Mouse (Mus musculus): ENCODE data around the gene Il17re.
A peak's percentile ranks its signal among the peaks of the same experiment; 100 is the strongest.

The Il17re gene

DNA sequence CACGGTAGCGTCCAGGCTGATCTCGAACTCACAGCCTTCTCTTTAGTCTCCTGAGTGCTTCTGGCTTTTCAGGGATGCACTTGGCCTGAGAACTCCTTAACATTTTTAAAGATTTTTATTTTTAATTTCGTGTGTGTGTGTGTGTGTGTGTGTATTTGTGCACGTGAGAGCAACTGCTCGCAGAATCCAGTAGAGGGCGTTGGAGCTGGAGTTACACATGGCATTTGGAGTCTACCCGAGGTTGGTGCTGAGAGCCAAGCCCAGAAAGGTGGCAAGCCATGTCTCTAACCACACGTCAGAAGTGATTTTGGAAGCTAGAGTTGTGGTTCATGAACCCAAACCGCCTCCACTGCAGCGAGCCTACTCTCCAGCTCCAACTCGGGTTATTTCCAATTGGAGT lies 15.2 kb upstream of the Il17re start:
- DNase-seq, result no peak

GRCm38 (mm10) chr6:113444207-113444965 lies 13.9 kb upstream of the Il17re start:
- DNase-seq, result no peak

DNA sequence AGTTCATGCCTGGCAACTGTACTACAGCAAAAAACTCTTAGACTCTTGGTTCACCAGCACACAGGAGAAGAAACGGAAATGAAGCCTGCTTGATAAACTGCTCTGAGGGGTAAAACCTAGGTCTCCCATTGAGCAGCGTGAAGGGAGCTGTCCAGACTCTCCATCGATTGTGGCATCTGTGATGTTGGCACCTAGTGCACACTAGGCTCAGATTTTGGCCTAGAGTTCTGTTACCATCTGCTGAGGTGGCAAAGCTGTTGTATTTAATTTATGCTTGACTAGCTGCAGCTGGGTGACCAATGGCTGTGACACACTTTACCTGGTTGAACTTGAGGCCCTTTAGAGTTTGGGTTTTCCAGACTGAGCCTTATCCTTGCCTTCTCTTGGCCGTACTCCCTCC lies 10.6 kb upstream of the Il17re start:
- no peak for DNase-seq

- DNase-seq, result no peak
These were observed 6.4 kb upstream of the Il17re start for GRCm38 (mm10) chr6:113451839-113452238.

GRCm38 (mm10) chr6:113455007-113455406 lies 3.3 kb upstream of the Il17re start:
- no peak for DNase-seq

DNA sequence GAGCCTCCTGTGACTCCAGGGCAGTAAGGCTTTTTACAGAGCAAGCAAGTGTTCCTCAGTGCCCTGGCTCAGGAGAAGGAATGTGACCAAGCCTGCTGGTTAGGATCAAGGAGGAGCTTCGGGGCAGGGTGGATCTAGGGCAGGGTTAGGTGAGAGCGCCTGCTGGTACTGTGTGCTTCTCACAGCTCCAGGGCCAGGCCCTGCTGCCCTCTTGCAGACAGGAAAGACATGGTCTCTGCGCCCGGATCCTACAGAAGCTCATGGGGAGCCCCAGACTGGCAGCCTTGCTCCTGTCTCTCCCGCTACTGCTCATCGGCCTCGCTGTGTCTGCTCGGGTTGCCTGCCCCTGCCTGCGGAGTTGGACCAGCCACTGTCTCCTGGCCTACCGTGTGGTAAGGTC lies 351 bp downstream of the Il17re start:
- peak; percentile 65 to 75 for DNase-seq

- DNase-seq, result no peak
These were observed 5.8 kb downstream of the Il17re start for GRCm38 (mm10) chr6:113464040-113464439.

DNA sequence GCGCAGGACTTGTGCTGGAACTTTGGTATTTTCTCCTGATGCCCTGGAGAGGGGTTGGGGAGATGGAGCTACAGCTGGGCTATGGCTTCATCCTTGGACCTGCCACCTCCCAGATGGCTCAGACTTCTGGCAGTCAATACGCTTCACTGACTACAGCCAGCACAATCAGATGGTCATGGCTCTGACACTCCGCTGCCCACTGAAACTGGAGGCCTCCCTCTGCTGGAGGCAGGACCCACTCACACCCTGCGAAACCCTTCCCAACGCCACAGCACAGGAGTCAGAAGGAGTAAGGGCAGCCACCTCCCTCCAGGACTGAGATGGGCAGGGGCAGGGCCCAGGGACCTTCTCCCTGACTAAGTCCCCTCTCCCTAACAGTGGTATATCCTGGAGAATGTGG lies 7.3 kb downstream of the Il17re start:
- DNase-seq, result peak; percentile 21 to 44

DNA sequence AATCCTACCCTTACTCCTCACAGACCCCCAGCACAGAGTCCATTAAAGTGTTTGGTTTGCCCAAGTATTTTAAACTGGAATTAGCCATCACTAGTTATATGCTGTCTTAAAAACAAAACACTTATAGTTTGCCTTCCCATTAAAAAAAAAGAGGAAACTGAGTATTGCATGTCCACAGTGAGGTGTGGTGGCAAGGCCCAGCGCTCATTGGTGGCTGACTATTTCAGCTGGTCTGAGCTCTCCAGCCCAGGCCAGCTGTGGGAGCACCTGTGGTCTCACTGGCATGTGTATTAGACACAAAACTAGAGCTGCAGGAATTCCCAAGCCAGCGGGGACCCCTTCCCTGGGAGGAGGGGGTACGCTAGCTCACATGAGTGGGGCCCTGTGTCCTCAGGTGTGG lies 10.2 kb downstream of the Il17re start:
- no peak for DNase-seq

DNA sequence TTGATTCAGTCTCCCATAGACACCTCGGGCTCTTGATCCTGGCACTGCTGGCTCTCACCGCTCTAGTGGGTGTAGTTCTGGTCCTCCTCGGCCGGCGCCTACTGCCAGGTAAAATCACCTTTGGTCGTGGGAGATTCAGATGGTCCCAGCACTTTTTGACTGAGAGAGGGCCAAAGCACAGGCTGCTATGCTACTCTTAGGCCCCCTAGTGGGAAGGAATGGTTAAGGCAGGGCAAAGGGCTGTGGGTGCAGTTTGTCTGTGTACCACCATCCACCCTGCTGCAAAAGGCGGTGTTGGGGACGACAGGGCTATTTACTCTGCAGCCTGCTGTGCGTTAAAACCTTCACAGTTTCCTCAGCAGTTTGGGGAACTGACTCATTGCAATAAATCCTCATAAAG lies 10.7 kb downstream of the Il17re start:
- peak; percentile 69 to 85 for DNase-seq

DNA sequence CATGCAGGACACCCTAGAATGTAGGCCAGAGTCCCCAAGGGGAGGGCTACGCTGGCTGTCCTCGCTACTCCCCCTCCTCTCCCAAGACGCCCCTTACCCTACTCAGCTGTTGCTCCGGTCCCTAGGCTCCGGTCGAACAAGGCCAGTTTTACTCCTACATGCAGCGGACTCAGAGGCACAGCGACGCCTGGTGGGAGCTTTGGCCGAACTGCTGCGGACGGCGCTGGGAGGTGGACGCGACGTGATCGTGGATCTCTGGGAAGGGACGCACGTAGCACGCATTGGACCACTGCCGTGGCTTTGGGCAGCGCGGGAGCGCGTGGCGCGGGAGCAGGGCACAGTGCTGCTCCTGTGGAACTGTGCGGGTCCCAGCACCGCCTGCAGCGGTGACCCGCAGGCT lies 11.1 kb downstream of the Il17re start:
- peak; percentile 82 to 87 for DNase-seq

GRCm38 (mm10) chr6:113471297-113471936 lies 13.1 kb downstream of the Il17re start, which contains the start of gene Il17rc:
TSS of gene Il17rc (plus strand) at chr6:113471427.
- peak; percentile 71 to 80 for DNase-seq

- DNase-seq, result no peak
These were observed 13.8 kb downstream of the Il17re start for GRCm38 (mm10) chr6:113472061-113472460.

- DNase-seq, result no peak
These were observed 15.0 kb downstream of the Il17re start for GRCm38 (mm10) chr6:113473246-113473645.

GRCm38 (mm10) chr6:113473715-113474114 lies 15.4 kb downstream of the Il17re start:
- no peak for DNase-seq

DNA sequence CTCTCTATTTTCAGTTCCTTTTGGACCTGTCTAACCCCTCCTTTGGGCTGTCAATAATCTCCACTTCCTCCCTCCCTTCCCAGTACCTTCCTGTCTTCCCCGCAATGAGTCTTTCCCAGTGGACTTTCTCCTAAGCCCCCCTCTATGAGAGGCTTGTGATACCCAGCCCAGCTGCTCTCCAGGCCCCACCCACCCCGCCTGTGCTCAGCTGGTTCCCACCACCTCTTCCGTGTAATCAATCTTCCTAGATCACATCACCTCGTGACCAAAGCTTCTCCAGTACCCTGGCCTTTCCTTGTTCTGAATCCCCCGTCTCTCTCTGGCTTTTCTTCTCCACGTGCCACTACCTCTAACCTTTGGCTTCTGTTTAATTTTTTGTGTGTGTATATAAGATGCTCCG lies 19.1 kb downstream of the Il17re start:
- no peak for DNase-seq

GRCm38 (mm10) chr6:113478906-113479305 lies 20.6 kb downstream of the Il17re start:
- DNase-seq, result no peak

- DNase-seq, result peak; percentile 45 to 78
These were observed 22.5 kb downstream of the Il17re start for GRCm38 (mm10) chr6:113480555-113481373.

DNA sequence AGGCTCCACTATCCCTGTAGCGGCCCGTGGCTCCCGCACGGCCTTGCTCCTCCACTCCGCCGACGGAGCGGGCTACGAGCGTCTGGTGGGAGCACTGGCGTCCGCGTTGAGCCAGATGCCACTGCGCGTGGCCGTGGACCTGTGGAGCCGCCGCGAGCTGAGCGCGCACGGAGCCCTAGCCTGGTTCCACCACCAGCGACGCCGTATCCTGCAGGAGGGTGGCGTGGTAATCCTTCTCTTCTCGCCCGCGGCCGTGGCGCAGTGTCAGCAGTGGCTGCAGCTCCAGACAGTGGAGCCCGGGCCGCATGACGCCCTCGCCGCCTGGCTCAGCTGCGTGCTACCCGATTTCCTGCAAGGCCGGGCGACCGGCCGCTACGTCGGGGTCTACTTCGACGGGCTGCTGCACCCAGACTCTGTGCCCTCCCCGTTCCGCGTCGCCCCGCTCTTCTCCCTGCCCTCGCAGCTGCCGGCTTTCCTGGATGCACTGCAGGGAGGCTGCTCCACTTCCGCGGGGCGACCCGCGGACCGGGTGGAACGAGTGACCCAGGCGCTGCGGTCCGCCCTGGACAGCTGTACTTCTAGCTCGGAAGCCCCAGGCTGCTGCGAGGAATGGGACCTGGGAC lies 24.3 kb downstream of the Il17re start:
- DNase-seq, result peak; percentile 40 to 53

DNA sequence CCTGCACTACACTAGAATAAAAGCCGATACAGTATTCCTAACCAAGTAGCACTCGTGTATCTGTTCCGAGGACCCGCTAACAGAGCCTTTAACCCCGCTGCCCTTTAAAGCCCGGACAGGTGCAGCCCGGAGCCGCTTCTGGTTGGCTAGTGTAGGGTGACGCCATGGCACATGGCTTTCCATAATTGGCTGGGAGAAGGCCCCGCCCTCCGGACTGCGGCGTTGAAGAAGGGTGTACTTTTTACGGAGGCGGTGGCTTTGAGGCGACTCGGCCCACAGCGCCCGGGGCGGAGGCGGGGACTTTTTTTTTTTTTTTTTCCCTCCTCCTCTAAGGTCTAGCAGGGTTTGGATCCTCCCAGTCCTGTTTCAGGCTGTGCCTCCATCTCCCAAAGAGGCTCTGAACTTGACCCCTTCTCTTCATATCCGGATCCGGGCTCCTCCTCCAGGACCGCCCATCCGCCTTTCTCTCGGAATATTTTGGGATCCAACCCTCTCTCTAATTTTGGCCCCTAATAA lies 24.9 kb downstream of the Il17re start, which contains the start of gene Creld1:
Gene Creld1 (plus strand): TSS at position 198 of the 516 bp plus-strand sequence.
- peak; percentile 94 to 96 for DNase-seq

GRCm38 (mm10) chr6:113483729-113484128 lies 25.4 kb downstream of the Il17re start:
- peak; percentile 36 to 37 for DNase-seq

GRCm38 (mm10) chr6:113487125-113487576 lies 28.9 kb downstream of the Il17re start:
- DNase-seq, result peak; percentile 44 to 48

DNA sequence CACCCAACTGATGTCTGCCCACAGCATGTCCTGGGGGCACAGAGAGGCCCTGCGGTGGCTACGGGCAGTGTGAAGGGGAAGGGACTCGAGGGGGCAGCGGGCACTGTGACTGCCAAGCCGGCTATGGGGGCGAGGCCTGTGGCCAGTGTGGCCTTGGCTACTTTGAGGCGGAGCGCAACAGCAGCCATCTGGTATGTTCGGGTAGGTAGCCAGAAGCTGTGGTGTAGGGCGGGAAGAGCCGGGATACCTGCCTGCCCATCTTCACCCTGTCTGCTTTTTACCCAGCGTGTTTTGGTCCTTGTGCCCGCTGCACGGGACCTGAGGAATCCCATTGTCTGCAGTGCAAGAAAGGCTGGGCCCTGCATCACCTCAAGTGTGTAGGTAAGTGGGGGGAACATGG lies 31.1 kb downstream of the Il17re start:
- no peak for DNase-seq

All from lung, postnatal 4 days (tissue).